Mouse (Mus musculus) cortical plate, adult 2 months (tissue): ENCODE data around the gene Tnni3.

Source experiments
- CTCF ChIP-seq: fragments of 200-500 bp; IDR thresholded peaks from 2 replicates; pipeline ENCODE4 v1.5.1; 2011; ENCODE audit warnings: mild to moderate bottlenecking, control low read depth, low read length; ENCODE audit not compliant: insufficient read depth; ENCODE audit errors: extremely low read depth
- POLR2A ChIP-seq: fragments of 200-500 bp; IDR thresholded peaks from 2 replicates; pipeline ENCODE4 v1.6.1; 2011; ENCODE audit warnings: mild to moderate bottlenecking, low read length, control low read depth; ENCODE audit not compliant: insufficient read depth; ENCODE audit errors: extremely low read depth

DNA sequence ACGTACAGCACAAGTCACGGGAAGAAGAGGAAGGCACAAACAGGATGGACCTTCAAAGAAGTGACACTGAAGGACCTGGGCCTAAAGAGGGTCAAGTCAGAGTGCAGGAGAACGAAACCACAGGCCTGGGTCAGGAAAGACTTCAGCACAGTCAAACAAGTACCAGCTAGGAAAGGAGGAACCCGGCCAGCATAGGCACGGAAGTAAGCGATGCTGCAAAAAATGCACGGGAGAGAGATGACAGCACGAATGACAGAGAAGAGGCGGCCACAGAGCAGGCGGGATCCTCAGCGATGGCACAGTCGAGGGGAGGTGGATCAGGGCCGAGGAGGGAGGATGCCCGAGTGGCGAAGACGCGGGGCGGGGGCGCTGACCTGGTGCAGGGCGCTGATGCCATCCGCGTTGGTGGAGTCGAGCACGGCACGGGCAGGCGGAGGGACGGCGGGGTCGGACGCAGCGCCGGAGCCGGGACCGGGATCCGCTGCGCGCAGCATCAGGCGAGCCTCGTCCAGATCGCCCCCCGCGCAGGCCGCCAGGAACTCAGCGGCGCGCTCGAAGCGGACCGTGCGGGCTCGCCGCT is 23.0 kb downstream of the Tnni3 start:
- TF ChIP-seq CTCF, result no peak
- no peak for TF ChIP-seq POLR2A
